Mouse (Mus musculus): ENCODE results near the gene Arl16. TPM values are rescaled to one million over a fixed set of nuclear protein-coding genes. Genes with fewer than 3 reads are reported as not detected.

The Arl16 gene
- polyA plus RNA-seq, 1 experiment from 2014 or later: 58.2 TPM

DNA sequence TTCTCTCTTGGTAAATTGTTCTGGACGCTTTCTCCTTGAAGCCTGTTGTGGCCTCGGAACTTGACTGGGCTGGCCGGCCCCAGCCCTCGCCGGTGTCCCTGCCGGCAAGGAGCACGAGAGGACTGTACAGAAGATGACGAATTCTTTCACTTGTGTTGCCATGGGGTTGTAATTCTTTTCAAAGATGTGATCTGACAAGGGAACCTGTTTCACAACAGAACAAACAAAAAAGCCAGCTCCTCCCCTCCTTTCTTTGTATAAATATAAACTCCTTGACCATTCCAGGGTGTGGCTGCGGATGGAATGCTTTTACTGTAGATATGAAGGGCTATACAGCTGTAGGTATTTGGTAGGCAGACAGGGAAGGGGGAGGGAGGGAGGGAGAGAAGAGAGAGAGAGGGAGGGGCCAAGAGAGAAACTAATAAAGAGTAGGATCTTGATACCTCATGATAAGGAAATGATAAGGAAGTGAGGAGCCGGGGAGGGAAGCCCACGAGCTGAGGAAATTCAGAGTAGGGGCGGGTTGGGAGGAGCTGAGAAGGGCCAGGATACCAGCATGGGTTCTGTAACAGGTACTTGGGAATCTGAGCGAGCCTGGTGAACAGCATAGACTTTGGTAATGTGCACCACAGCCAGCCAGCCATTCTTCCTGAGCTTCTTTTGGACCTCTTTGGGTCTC, 40.3 kb upstream of the Arl16 start:
- H3K4me2 ChIP-seq (replicated peaks; ENCODE audit: low read depth, low read length): no peak overlapping the region
- 0 out of 2 replicates have a peak, but pooled peaks cover 3% of the 10 kb centered on the region for H3K4me1 ChIP-seq (replicated peaks; ENCODE audit: control insufficient read depth, insufficient read depth, low read length)
- H3K27me3 ChIP-seq (ENCODE audit: control insufficient read depth, insufficient read depth, low read length): no peaks in the 10 kb centered on the region
- no peaks in the 10 kb centered on the region for H3K36me3 ChIP-seq (ENCODE audit: control insufficient read depth, insufficient read depth, low read length)
- no peaks in the 10 kb centered on the region for H3K9me3 ChIP-seq (ENCODE audit: control insufficient read depth, low read length)
- ATAC-seq (ENCODE audit: low FRiP score): no peak
- no peak overlapping the region for H3K4me3 ChIP-seq (ENCODE audit: low read depth, low read length)
- no peak overlapping the region for H3K9ac ChIP-seq (ENCODE audit: low read depth, low read length)
- H3K27ac ChIP-seq (ENCODE audit: low read depth, low read length): no peak overlapping the region
- no peak for DNase-seq (ENCODE audit: low spot score)
- WGBS: 81% methylated on average over 13 of the region's 13 CpGs

DNA sequence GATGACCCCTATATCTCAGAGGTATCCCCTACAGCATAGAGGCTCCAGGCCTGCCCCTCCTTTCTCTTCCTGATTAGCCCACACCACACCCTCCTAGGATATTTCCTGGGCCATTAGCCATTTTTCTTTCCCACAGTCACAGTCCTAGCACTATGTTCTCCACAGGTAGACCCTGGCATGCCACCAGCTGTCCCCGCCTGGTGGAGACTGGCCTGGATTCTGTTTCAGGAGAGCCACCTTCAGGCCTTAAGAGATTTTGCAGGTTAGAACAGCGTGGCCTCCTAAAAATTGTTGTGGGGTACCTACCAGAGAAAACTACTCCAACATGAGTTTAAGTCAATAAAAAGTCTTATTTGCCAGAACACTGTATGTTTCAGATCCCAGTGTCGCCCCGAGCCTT, 39.5 kb upstream of the Arl16 start:
- DNase-seq (ENCODE audit: low spot score) (no peak), ATAC-seq (ENCODE audit: low FRiP score) (no peak)
- WGBS: 62% methylated on average over 4 of the region's 4 CpGs

DNA sequence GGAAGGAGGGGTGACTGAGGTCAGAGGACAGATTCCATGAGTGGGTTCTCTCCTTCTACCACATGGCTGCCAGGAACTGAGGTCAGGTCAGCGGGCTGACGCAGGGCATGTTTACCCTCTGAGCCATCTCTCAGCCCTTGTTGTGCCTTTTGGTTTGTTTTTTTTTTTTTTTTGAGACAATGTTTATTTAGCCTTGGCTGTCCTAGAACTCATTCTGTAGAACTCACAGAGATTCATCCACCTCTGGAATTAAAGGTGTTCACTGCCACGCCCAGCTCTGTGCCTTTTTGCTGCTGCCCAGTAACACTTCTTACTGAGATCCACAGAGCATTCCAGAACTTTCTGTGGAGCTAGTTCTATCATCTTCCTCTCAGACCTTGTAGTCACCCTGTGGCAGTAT, 38.3 kb upstream of the Arl16 start:
- Histone ChIP-seq H3K27me3 (ENCODE audit: control insufficient read depth, insufficient read depth, low read length) (no peaks in the 10 kb centered on the region), H3K36me3 (ENCODE audit: control insufficient read depth, insufficient read depth, low read length) (no peaks in the 10 kb centered on the region), H3K4me1 (replicated peaks; ENCODE audit: control insufficient read depth, insufficient read depth, low read length) (0 out of 2 replicates have a peak, but pooled peaks cover 2% of the 10 kb centered on the region), H3K4me3 (ENCODE audit: low read depth, low read length) (no peak overlapping the region), H3K9ac (ENCODE audit: low read depth, low read length) (no peak overlapping the region), H3K4me2 (replicated peaks; ENCODE audit: low read depth, low read length) (no peak overlapping the region), H3K27ac (ENCODE audit: low read depth, low read length) (no peak overlapping the region), H3K9me3 (ENCODE audit: control insufficient read depth, low read length) (no peaks in the 10 kb centered on the region)
- no peak for DNase-seq (ENCODE audit: low spot score)
- ATAC-seq (ENCODE audit: low FRiP score): no peak
- WGBS: 83% methylated on average over 3 of the region's 3 CpGs

More for the DNA sequence above, 39.5 kb upstream of the Arl16 start:
- no peaks in the 10 kb centered on the region for H3K36me3 ChIP-seq (ENCODE audit: control insufficient read depth, insufficient read depth, low read length)
- 0 out of 2 replicates have a peak, but pooled peaks cover 2% of the 10 kb centered on the region for H3K4me1 ChIP-seq (replicated peaks; ENCODE audit: control insufficient read depth, insufficient read depth, low read length)
- no peak overlapping the region for H3K4me2 ChIP-seq (replicated peaks; ENCODE audit: low read depth, low read length)
- no peak overlapping the region for H3K27ac ChIP-seq (ENCODE audit: low read depth, low read length)
- H3K9me3 ChIP-seq (ENCODE audit: control insufficient read depth, low read length): no peaks in the 10 kb centered on the region
- no peak overlapping the region for H3K9ac ChIP-seq (ENCODE audit: low read depth, low read length)
- no peak overlapping the region for H3K4me3 ChIP-seq (ENCODE audit: low read depth, low read length)
- no peaks in the 10 kb centered on the region for H3K27me3 ChIP-seq (ENCODE audit: control insufficient read depth, insufficient read depth, low read length)

DNA sequence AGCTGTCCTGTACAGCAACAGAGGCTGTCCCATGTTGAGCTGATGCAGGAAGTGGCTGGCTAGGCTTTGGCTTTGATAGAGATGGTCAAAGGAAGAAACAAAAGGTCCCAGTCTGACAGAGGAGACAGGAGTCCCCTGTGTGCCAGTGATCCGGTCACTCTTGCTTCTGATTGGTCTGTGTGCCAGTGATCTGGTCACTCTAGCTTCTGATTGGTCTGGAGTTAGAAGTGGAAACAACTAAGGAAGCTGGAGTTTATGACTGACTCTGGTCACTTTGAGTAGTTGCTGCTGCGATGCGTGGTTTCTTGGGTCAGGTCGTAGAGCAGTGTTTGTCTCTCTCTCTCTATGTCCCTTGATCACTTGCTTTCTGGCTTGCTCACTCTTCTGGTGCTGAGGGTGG, 34.3 kb upstream of the Arl16 start:
- Histone ChIP-seq H3K4me1 (replicated peaks; ENCODE audit: control insufficient read depth, insufficient read depth, low read length) (no peaks in the 10 kb centered on the region), H3K9ac (ENCODE audit: low read depth, low read length) (no peak overlapping the region), H3K27ac (ENCODE audit: low read depth, low read length) (no peak overlapping the region), H3K4me2 (replicated peaks; ENCODE audit: low read depth, low read length) (no peak overlapping the region), H3K27me3 (ENCODE audit: control insufficient read depth, insufficient read depth, low read length) (no peaks in the 10 kb centered on the region), H3K4me3 (ENCODE audit: low read depth, low read length) (no peak overlapping the region), H3K36me3 (ENCODE audit: control insufficient read depth, insufficient read depth, low read length) (0 out of 2 replicates have a peak, but pooled peaks cover 4% of the 10 kb centered on the region), H3K9me3 (ENCODE audit: control insufficient read depth, low read length) (no peaks in the 10 kb centered on the region)
- ATAC-seq (ENCODE audit: low FRiP score) (no peak), DNase-seq (ENCODE audit: low spot score) (no peak)
- WGBS: 87% methylated on average over 4 of the region's 4 CpGs

- H3K9ac ChIP-seq (ENCODE audit: low read depth, low read length): no peak overlapping the region
- WGBS: 73% methylated on average over 6 of the region's 6 CpGs
- no peaks in the 10 kb centered on the region for H3K27me3 ChIP-seq (ENCODE audit: control insufficient read depth, insufficient read depth, low read length)
- H3K4me3 ChIP-seq (ENCODE audit: low read depth, low read length): no peak overlapping the region
- H3K36me3 ChIP-seq (ENCODE audit: control insufficient read depth, insufficient read depth, low read length): 0 out of 2 replicates have a peak, but pooled peaks cover 4% of the 10 kb centered on the region
- no peak overlapping the region for H3K4me2 ChIP-seq (replicated peaks; ENCODE audit: low read depth, low read length)
- H3K4me1 ChIP-seq (replicated peaks; ENCODE audit: control insufficient read depth, insufficient read depth, low read length): no peaks in the 10 kb centered on the region
- H3K9me3 ChIP-seq (ENCODE audit: control insufficient read depth, low read length): no peaks in the 10 kb centered on the region
- no peak overlapping the region for H3K27ac ChIP-seq (ENCODE audit: low read depth, low read length)
- DNase-seq (ENCODE audit: low spot score) (no peak), ATAC-seq (ENCODE audit: low FRiP score) (no peak)
Measured at GRCm38 (mm10) chr11:120501018-120501417, 33.6 kb upstream of the Arl16 start.

- no peak overlapping the region for H3K4me3 ChIP-seq (ENCODE audit: low read depth, low read length)
- no peak for DNase-seq (ENCODE audit: low spot score)
- 0 out of 2 replicates have a peak, but pooled peaks cover 8% of the 10 kb centered on the region for H3K36me3 ChIP-seq (ENCODE audit: control insufficient read depth, insufficient read depth, low read length)
- 22% methylated on average over 3 of the region's 3 CpGs for WGBS
- H3K27me3 ChIP-seq (ENCODE audit: control insufficient read depth, insufficient read depth, low read length): no peaks in the 10 kb centered on the region
- H3K9ac ChIP-seq (ENCODE audit: low read depth, low read length): no peak overlapping the region
- no peak overlapping the region for H3K27ac ChIP-seq (ENCODE audit: low read depth, low read length)
- H3K9me3 ChIP-seq (ENCODE audit: control insufficient read depth, low read length): no peaks in the 10 kb centered on the region
- no peak for ATAC-seq (ENCODE audit: low FRiP score)
- no peaks in the 10 kb centered on the region for H3K4me1 ChIP-seq (replicated peaks; ENCODE audit: control insufficient read depth, insufficient read depth, low read length)
- H3K4me2 ChIP-seq (replicated peaks; ENCODE audit: low read depth, low read length): no peak overlapping the region
Measured at GRCm38 (mm10) chr11:120500357-120500756, 33.0 kb upstream of the Arl16 start.

- ATAC-seq (ENCODE audit: low FRiP score) (no peak), DNase-seq (ENCODE audit: low spot score) (no peak)
- Histone ChIP-seq H3K4me2 (replicated peaks; ENCODE audit: low read depth, low read length) (no peak overlapping the region), H3K9me3 (ENCODE audit: control insufficient read depth, low read length) (no peaks in the 10 kb centered on the region), H3K36me3 (ENCODE audit: control insufficient read depth, insufficient read depth, low read length) (peaks cover 8% of the 10 kb centered on the region; the same call in 1 of the 2 replicates), H3K27ac (ENCODE audit: low read depth, low read length) (no peak overlapping the region), H3K4me3 (ENCODE audit: low read depth, low read length) (no peak overlapping the region), H3K9ac (ENCODE audit: low read depth, low read length) (no peak overlapping the region), H3K4me1 (replicated peaks; ENCODE audit: control insufficient read depth, insufficient read depth, low read length) (no peaks in the 10 kb centered on the region), H3K27me3 (ENCODE audit: control insufficient read depth, insufficient read depth, low read length) (no peaks in the 10 kb centered on the region)
- 87% methylated on average over 6 of the region's 6 CpGs for WGBS
Measured at GRCm38 (mm10) chr11:120499894-120500293, 32.5 kb upstream of the Arl16 start.

DNA sequence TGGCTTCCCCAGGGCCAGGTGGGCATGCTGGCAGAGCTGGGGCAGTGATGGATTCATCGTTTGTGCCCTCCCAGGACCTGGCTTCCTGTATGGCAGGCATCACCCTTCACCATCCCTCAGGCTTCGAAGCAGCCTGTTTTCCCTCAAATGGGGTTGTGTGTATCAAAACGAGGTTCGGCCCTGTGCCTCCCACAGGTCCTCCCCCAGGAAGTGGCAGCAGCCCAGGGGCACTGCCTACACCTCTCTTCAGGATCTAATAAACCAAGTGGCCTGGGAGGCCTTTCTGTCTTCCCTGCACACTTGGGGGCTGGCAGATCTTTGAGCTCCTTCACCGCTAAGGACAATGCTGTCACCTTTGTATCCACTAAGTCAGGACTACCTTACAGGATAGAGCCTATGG, 31.5 kb upstream of the Arl16 start:
- Histone ChIP-seq H3K4me1 (replicated peaks; ENCODE audit: control insufficient read depth, insufficient read depth, low read length) (no peaks in the 10 kb centered on the region), H3K9me3 (ENCODE audit: control insufficient read depth, low read length) (no peaks in the 10 kb centered on the region), H3K4me2 (replicated peaks; ENCODE audit: low read depth, low read length) (no peak overlapping the region), H3K27me3 (ENCODE audit: control insufficient read depth, insufficient read depth, low read length) (no peaks in the 10 kb centered on the region), H3K9ac (ENCODE audit: low read depth, low read length) (no peak overlapping the region), H3K27ac (ENCODE audit: low read depth, low read length) (no peak overlapping the region), H3K36me3 (ENCODE audit: control insufficient read depth, insufficient read depth, low read length) (peaks cover 8% of the 10 kb centered on the region; the same call in 1 of the 2 replicates), H3K4me3 (ENCODE audit: low read depth, low read length) (no peak overlapping the region)
- ATAC-seq (ENCODE audit: low FRiP score): no peak
- DNase-seq (ENCODE audit: low spot score): no peak
- WGBS: 90% methylated on average over 5 of the region's 5 CpGs

DNA sequence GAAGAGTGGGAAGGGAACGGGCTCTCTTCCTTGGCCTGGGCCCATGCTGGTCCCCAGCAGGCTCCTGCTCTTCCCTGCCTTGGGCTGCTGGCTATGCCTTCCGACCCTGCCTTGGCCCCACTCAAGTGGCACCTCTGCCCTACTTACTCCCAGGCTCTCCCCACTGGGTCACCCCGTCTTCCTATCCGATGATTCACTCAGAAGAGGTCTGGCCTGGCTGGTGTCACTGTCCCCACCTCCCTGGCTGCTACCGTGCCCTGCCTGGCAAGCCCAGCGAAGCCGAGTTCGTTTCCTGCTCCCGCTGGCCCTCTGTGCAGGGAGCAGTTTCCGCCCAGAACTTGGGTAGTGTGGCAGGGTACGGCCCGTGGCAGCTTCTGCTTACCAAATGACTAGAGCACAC, 30.8 kb upstream of the Arl16 start:
- no peak overlapping the region for H3K4me2 ChIP-seq (replicated peaks; ENCODE audit: low read depth, low read length)
- no peak overlapping the region for H3K9ac ChIP-seq (ENCODE audit: low read depth, low read length)
- ATAC-seq (ENCODE audit: low FRiP score): no peak
- no peaks in the 10 kb centered on the region for H3K4me1 ChIP-seq (replicated peaks; ENCODE audit: control insufficient read depth, insufficient read depth, low read length)
- H3K4me3 ChIP-seq (ENCODE audit: low read depth, low read length): no peak overlapping the region
- DNase-seq (ENCODE audit: low spot score): no peak
- no peak overlapping the region for H3K27ac ChIP-seq (ENCODE audit: low read depth, low read length)
- H3K27me3 ChIP-seq (ENCODE audit: control insufficient read depth, insufficient read depth, low read length): no peaks in the 10 kb centered on the region
- 92% methylated on average over 12 of the region's 12 CpGs for WGBS
- H3K36me3 ChIP-seq (ENCODE audit: control insufficient read depth, insufficient read depth, low read length): peaks cover 8% of the 10 kb centered on the region; the same call in 1 of the 2 replicates
- H3K9me3 ChIP-seq (ENCODE audit: control insufficient read depth, low read length): no peaks in the 10 kb centered on the region
